Mouse (Mus musculus) skeletal muscle tissue, adult 2 months (tissue): ENCODE data around the gene Dda1.
"Not testable (repeated sequence)": the region's sequence is repeated elsewhere in the genome, so short reads cannot be mapped to it uniquely, and the experiment has no call there.

Experiments
- DNase-seq: peaks from one replicate; pipeline ENCODE4 v3.0.0-alpha.2; 2012; ENCODE audit warnings: low read depth, low spot score

Gene Dda1

GRCm38 (mm10) chr8:71468916-71469315 is at the start of gene Dda1:
Gene Dda1 (plus strand): TSS chr8:71469199.
- DNase-seq: peak; percentile 97

DNA sequence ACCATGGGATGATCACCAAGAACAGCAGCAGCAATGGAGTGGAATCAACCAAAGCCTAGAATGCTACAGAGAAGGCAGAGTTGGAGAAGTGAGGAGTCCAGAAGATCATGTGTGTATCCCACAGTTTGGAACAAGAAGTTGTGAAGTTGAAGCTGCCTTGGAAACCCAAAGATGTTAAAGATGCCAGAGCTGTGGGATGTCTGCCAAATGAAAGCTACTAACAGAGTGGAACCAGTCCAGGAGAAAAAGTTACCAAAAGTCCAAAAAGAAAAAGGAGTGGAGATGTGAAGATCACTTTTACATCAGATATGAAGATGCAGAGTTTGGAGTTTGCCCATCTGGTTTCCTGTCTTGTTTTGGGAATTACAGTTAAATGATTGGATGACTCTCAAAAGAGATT is 46.9 kb upstream of the Dda1 start:
- no peak for DNase-seq

DNA sequence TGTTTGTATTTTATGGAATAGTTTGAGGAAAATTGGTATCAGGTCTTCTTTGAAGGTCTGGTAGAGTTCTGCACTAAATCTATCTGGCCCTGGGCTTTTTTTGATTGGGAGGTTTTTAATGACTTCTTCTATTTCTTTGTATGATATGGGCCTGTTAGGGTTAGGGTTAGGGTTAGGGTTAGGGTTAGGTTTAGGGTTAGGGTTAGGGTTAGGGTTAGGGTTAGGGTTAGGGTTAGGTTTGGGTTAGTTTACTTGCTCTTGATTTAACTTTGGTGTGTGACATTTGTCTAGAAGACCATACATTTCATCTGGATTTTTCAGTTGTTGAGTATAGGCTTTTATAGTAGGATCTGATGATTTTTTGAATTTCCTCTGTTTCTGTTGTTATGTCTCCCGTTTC is 36.1 kb upstream of the Dda1 start:
- DNase-seq: not testable (repeated sequence)

DNA sequence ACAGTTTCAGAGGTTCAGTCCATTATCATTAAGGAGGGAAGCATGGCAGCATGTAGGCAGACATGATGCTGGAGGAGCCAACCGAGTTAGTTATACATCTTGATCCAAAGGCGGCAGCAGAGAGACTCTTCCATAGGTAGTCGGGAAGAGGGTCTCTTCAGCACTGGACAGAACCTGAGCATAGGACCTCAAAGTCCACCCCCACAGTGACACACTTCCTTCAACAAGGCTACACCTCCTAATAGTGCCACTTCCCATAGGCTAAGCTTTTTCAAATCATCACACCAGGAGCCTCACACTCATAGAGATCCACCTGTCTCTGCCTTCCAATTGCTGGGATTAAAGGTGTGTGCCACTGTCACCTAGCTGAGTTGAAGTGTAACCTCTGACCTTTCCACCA is 32.0 kb upstream of the Dda1 start:
- DNase-seq: no peak

DNA sequence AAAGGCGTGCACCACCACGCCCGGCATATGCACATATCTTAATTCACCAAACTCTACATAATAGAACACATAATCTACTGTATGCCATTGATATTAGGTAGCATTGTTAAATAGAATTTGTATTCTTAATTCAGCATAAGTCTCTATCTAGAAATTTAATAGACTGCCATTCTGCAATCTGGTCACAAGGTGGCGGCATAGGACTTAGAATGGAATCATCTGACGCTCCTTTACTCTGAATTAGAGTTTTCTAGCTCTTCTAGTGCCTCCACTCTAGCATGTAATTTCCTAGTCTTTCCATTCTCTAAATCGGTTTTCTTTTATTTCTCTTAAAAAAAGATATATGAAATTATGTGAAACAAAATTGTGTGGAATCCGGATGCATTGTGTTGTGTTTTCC is 27.6 kb upstream of the Dda1 start:
- DNase-seq: peak; percentile 38

- no peak for DNase-seq
Observed at GRCm38 (mm10) chr8:71445096-71445495, 23.9 kb upstream of the Dda1 start.

DNA sequence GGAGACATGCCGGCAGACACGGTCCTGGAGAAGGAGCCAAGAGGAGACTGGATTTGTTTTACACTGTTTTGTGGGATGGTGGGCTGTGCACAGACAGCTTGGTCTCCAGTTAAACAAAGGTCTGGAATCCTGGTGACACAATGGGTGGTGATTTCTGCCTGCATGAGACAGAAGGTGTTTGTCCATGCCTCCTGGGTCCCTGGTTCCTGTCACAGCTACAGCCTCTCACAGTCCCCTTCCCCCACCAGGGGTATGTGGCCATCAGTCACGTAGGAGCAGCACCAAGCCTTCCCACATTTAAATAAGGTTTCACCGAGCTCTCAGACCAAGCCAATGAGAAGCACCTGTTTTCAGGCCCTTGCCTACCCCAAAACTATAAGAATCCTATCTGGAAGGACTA is 17.7 kb upstream of the Dda1 start:
- DNase-seq: no peak

DNA sequence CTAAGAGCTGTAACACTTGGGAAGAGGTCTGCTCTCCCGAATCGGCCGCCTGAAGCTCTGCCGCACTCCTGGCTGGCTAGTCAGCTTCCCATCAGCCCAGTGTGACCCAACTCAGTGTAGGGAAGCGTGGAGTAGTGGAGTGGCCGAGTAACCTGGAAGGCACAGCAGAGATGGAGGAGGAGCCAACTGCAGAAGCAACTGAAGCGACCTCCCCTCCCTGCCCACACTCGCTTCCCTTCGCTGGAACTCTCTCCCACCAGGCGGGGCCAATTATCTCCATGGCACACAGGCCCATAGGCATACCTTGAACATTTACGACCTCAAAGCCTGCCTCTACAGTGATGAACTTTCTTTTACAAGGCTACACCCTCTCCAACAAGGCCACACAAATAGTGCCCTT is 17.2 kb upstream of the Dda1 start:
- DNase-seq: no peak

GRCm38 (mm10) chr8:71452669-71453068 is 16.3 kb upstream of the Dda1 start:
- DNase-seq: no peak

DNA sequence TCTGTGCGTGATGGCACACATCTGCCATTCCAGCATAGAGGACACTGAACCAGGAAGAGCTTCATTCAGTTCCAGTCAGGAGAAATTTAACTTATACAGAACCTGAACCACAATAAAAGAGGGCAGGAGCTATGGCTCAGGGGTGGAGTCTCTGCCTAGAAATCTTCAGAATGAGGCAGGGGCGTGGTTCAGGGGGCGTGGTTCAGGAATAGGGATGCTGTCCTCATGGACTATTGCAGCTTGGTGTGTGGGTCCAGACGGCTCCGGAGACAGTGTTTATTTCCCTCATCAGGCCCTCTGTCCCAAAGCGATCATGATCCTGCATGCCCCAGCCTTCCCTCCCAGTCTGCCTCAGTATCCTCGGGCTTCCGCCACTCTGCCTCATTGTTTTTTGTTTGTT is 14.3 kb upstream of the Dda1 start:
- DNase-seq: no peak

DNA sequence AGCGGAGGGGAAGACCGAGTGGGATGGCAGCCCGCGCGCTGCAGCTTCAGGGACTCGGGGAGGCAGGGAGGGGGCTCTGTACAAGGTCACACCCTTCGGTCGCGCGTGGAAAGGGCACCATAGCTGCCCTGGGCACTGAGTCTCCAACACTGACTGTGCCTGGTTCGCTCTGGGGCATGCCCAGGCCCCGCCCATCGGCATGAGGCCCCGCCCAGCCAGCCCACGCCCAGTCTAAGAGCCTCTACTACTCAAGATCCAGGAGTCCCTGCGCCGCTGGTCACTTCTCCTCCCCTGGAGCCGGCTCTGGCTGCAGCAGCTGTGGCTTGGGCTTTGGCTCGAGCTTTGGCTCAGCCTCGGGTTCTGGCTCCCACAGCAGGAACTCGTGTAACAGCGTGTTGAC is 12.1 kb upstream of the Dda1 start:
- DNase-seq: no peak

- no peak for DNase-seq
Observed at GRCm38 (mm10) chr8:71457659-71458270, 11.2 kb upstream of the Dda1 start.

GRCm38 (mm10) chr8:71460716-71461115 is 8.3 kb upstream of the Dda1 start:
- DNase-seq: no peak

DNA sequence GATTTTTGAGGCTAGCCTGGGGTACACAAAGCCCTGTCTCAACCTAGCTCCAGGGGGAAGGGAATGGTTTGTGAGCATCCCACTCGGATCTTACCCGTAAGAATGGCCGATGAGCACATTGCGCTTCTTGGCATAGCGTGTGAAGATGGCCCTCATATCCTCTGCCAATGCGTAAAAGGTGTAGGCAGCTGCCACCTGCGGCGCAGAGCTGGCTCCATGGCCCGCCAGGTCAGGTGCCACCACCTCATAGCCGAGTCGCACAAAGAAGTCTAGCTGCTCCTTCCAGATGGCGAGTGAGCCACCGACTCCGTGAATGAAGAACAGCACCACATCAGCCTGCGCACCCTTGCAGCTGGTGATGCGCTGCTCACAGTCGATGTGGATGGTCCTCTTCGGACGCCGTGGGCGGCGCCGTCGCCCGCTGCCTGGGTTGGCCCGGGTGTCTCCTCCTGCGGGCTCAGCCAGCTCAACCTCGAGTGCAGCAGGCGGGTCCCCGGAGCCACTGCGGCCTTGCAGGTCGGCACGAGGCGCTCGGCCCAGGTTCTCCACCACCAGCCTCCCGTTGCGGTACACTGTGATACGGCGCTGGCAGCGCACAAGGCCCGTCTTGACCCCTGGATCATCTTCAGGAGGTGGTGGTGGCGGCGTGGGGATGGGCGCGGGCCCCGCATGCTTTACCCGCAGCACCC is 7.7 kb upstream of the Dda1 start:
- no peak for DNase-seq

DNA sequence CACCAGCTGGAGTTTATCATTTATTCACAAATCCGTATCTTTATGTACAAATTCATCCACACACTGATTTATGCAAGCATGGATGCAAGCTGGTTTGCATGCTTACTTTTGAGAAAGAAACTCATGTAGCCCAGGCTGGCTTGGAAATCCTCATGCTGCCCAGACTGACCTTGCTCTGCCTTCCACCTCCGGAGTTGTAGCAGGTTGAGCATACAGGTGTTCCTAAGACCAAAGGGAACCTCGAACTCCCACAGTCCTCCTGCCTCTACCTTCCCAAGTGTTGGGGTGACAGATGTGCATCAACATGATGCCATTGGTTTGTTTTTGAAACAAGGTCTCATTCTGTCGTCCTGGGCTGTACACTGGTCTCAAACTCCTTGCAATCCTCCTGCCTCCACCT is 6.8 kb upstream of the Dda1 start:
- no peak for DNase-seq

DNA sequence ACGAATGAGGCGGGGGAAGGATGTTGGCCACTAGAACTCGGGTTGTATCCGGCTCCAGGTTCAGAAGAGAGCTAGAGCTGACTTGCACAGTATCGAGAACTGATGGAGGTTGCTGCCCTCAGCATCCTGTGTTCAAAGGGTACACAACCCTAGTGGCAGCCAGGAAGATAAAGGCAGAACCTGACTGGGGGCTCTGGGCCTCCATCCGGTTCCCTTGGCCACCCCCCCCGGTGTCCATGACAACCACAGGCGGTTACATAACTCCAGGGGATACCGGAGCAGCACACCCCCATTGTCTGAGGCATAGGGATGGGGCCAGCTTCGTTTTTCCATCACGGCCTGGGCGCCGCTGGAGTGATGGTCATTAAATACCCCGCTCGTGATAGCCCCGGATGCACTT is 6.2 kb upstream of the Dda1 start:
- no peak for DNase-seq

- peak; percentile 94 for DNase-seq
Observed at GRCm38 (mm10) chr8:71463188-71464033, 5.6 kb upstream of the Dda1 start, which contains the start of gene Abhd8. Gene Abhd8 (minus strand): TSS chr8:71463655.

GRCm38 (mm10) chr8:71464513-71465500 is 4.2 kb upstream of the Dda1 start, which contains the start of gene Mrpl34:
Gene Mrpl34 (plus strand): TSS chr8:71464959.
- peak; percentile 100 for DNase-seq

- no peak for DNase-seq
Observed at GRCm38 (mm10) chr8:71465733-71466132, 3.3 kb upstream of the Dda1 start.

GRCm38 (mm10) chr8:71466198-71466597 is 2.8 kb upstream of the Dda1 start:
- no peak for DNase-seq

GRCm38 (mm10) chr8:71467201-71467600 is 1.8 kb upstream of the Dda1 start:
- DNase-seq: no peak
